Mouse (Mus musculus): Measurements from ENCODE around the gene Zfpm1.
A peak's percentile ranks its signal among the peaks of the same experiment; 100 is the strongest.

DNA sequence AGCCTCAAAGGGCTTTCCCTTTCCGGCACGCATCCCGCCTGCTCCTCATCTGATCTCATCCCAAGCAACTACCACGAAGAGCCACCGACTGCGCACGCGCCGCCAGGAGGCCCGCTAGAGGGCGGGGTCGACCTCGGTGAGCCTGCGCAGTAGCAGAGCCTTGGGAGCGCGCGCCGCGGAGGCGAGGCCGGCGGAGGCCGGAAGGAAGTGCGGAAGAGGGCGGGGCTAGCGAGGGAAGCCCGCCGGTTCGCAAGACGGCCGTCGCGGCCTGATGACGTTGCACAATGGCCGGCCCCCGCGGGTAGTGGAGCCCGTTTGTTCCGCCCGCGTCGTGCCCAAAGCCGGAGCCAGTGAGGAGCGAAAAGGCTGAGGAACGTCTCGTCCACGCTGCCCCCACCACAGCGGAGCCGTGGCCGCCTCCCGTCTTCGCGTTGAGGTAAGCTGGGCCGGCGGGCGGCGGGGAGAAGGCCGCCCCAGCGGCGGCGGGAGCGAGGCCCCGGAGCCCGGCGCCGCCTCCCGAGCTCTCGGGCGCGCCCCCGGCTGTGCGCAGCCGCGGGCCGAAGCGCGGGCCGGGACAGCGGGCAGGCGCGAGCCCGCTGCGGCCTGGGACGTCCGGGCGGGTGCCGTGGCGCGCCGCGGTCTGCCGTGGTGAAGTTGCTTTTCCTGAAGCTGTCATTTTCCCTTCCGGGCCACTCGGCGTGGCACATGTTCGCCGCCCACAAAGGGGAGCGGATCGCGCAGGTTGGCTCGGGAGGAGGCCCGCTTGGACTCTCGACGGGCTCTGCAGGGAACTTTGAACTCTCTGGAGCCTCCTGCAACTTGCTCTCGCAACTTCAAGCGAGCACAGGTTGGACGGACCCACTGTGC, 94.7 kb downstream of the Zfpm1 start, which contains the start of gene Zc3h18:
- TF ChIP-seq CTCF (IDR thresholded peaks at IDR 0.05; ENCODE audit: low read depth) (peak; percentile 73), EP300 (optimal IDR thresholded peaks at IDR 0.05) (no peak)
